Mouse (Mus musculus): ENCODE measurements around the gene Nol12. TPM values are rescaled to one million over a fixed set of nuclear protein-coding genes. Genes with fewer than 3 reads are reported as not detected.

The Nol12 gene
- polyA plus RNA-seq, 1 experiment from 2014 or later = 45.6 TPM

- H3K4me3 ChIP-seq (replicated peaks) = no peak overlapping the region
- no peak for DNase-seq
- ATAC-seq (ENCODE audit: low read depth) = no peak
- H3K4me1 ChIP-seq (replicated peaks) = peaks cover 20% of the 10 kb centered on the region
- H3K9me3 ChIP-seq (replicated peaks) = no peaks in the 10 kb centered on the region
- peaks cover 41% of the 10 kb centered on the region for H3K27me3 ChIP-seq
- H3K27ac ChIP-seq = no peak overlapping the region
- H3K9ac ChIP-seq = no peak overlapping the region
- WGBS (ENCODE audit: insufficient replicate concordance) = 87% methylated on average over 3 of the region's 3 CpGs
- no peaks in the 10 kb centered on the region for H3K36me3 ChIP-seq
- H3K4me2 ChIP-seq = no peak overlapping the region
Observed at GRCm38 (mm10) chr15:78948883-78949282, 14.2 kb downstream of the Nol12 start.

DNA sequence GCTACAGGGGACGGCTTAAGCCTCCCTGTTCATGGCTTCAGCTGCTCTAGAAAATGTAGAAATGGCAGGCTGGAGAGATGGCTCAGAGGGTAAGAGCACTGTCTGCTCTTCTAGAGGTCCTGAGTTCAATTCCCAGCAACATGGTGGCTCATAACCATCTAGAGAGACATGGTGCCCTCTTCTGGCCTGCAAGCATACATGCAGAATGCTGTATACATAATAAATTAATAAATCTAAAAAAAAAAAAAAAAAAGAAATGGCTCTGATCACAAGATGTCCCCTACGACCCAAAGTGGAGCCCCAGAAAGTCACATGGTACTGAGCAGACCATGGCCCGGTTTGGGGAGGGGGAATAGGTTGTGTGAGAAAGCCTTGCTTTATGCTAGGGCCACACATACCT is 20.9 kb downstream of the Nol12 start:
- no peak for DNase-seq
- H3K27ac ChIP-seq = no peak overlapping the region
- H3K4me1 ChIP-seq (replicated peaks) = no peaks in the 10 kb centered on the region
- no peak overlapping the region for H3K4me2 ChIP-seq
- no peak for ATAC-seq (ENCODE audit: low read depth)
- 44% methylated on average over 3 of the region's 3 CpGs for WGBS (ENCODE audit: insufficient replicate concordance)
- no peaks in the 10 kb centered on the region for H3K9me3 ChIP-seq (replicated peaks)
- H3K4me3 ChIP-seq (replicated peaks) = no peak overlapping the region
- 0 out of 2 replicates have a peak, but pooled peaks cover 3% of the 10 kb centered on the region for H3K27me3 ChIP-seq
- H3K9ac ChIP-seq = no peak overlapping the region
- H3K36me3 ChIP-seq = no peaks in the 10 kb centered on the region

DNA sequence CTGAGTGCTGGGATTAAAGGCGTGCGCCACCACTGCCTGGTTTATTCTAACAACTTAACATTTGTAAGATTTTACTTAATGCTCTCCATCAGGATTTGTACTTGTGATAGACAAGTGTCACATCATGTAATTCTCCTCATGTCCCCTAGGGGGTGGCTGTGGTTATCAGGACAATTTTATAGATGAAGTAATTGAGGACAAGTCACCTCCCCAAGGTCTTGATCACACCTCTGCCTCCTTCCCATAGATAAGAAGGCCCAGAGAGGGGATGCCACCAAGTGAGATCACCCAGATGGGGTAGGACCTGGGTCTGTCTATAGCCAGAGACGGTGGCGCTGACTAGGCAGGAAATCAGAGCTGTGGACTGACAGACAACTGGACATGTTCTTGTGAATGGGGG is 21.6 kb downstream of the Nol12 start:
- 58% methylated on average over 4 of the region's 4 CpGs for WGBS (ENCODE audit: insufficient replicate concordance)
- ATAC-seq (ENCODE audit: low read depth) (no peak), DNase-seq (no peak)

GRCm38 (mm10) chr15:78957021-78957420 is 22.3 kb downstream of the Nol12 start:
- H3K4me1 ChIP-seq (replicated peaks) = no peaks in the 10 kb centered on the region
- 49% methylated on average over 15 of the region's 15 CpGs for WGBS (ENCODE audit: insufficient replicate concordance)
- H3K36me3 ChIP-seq = no peaks in the 10 kb centered on the region
- H3K9ac ChIP-seq = no peak overlapping the region
- H3K9me3 ChIP-seq (replicated peaks) = no peaks in the 10 kb centered on the region
- H3K27me3 ChIP-seq = 0 out of 2 replicates have a peak, but pooled peaks cover 3% of the 10 kb centered on the region
- no peak overlapping the region for H3K4me2 ChIP-seq
- no peak overlapping the region for H3K27ac ChIP-seq
- H3K4me3 ChIP-seq (replicated peaks) = no peak overlapping the region
- DNase-seq (no peak), ATAC-seq (ENCODE audit: low read depth) (no peak)

More for the DNA sequence above, 21.6 kb downstream of the Nol12 start:
- Histone ChIP-seq H3K27ac (no peak overlapping the region), H3K9ac (no peak overlapping the region), H3K36me3 (no peaks in the 10 kb centered on the region), H3K4me2 (no peak overlapping the region), H3K4me3 (replicated peaks) (no peak overlapping the region), H3K4me1 (replicated peaks) (no peaks in the 10 kb centered on the region), H3K9me3 (replicated peaks) (no peaks in the 10 kb centered on the region), H3K27me3 (0 out of 2 replicates have a peak, but pooled peaks cover 3% of the 10 kb centered on the region)

GRCm38 (mm10) chr15:78959537-78959936 is 24.8 kb downstream of the Nol12 start:
- Histone ChIP-seq H3K4me1 (replicated peaks) (no peaks in the 10 kb centered on the region), H3K4me2 (no peak overlapping the region), H3K4me3 (replicated peaks) (no peak overlapping the region), H3K9me3 (replicated peaks) (no peaks in the 10 kb centered on the region), H3K9ac (no peak overlapping the region), H3K36me3 (no peaks in the 10 kb centered on the region), H3K27ac (no peak overlapping the region), H3K27me3 (0 out of 2 replicates have a peak, but pooled peaks cover 3% of the 10 kb centered on the region)
- WGBS (ENCODE audit: insufficient replicate concordance) = 76% methylated on average over 11 of the region's 11 CpGs
- ATAC-seq (ENCODE audit: low read depth) (no peak), DNase-seq (no peak)

DNA sequence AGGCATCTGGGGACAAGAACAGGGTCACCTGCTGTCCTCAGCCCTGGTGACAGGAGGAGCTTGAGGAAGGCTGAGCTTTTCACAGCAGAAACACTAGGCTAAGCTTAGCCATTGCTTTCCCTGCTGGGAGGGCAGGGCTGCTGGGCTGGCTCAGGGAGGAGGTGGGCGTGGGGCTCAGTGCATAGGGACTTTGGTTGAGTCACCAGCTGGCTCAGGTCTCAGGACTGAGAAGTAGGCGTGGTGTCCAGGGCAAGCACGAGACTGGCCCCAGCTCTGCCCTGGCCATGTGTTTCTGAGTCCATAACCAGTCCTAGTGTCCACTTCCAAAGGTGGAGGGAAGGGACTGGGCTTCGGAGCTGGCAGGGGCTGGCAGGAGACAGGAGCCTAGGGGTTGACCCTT is 25.4 kb downstream of the Nol12 start:
- no peak for ATAC-seq (ENCODE audit: low read depth)

GRCm38 (mm10) chr15:78962885-78963284 is 28.2 kb downstream of the Nol12 start:
- peak; percentile 20; the same call in 1 of the 2 replicates for ATAC-seq (ENCODE audit: low read depth)

More for the DNA sequence above, 25.4 kb downstream of the Nol12 start:
- H3K36me3 ChIP-seq = no peaks in the 10 kb centered on the region
- WGBS (ENCODE audit: insufficient replicate concordance) = 50% methylated on average over 4 of the region's 4 CpGs
- no peak overlapping the region for H3K4me3 ChIP-seq (replicated peaks)
- no peaks in the 10 kb centered on the region for H3K9me3 ChIP-seq (replicated peaks)
- H3K27ac ChIP-seq = no peak overlapping the region
- no peak overlapping the region for H3K4me2 ChIP-seq
- H3K4me1 ChIP-seq (replicated peaks) = no peaks in the 10 kb centered on the region
- no peak for DNase-seq
- no peak overlapping the region for H3K9ac ChIP-seq
- 0 out of 2 replicates have a peak, but pooled peaks cover 3% of the 10 kb centered on the region for H3K27me3 ChIP-seq

GRCm38 (mm10) chr15:78971626-78972025 is 36.9 kb downstream of the Nol12 start:
- Histone ChIP-seq H3K4me2 (no peak overlapping the region), H3K36me3 (no peaks in the 10 kb centered on the region), H3K4me3 (replicated peaks) (no peak overlapping the region), H3K4me1 (replicated peaks) (no peaks in the 10 kb centered on the region), H3K9ac (no peak overlapping the region), H3K9me3 (replicated peaks) (no peaks in the 10 kb centered on the region), H3K27me3 (peaks cover 15% of the 10 kb centered on the region), H3K27ac (no peak overlapping the region)
- ATAC-seq (ENCODE audit: low read depth) (no peak), DNase-seq (no peak)
- WGBS (ENCODE audit: insufficient replicate concordance) = 55% methylated on average over 6 of the region's 6 CpGs

More at GRCm38 (mm10) chr15:78962885-78963284, 28.2 kb downstream of the Nol12 start:
- no peak overlapping the region for H3K4me2 ChIP-seq
- no peaks in the 10 kb centered on the region for H3K9me3 ChIP-seq (replicated peaks)
- 0 out of 2 replicates have a peak, but pooled peaks cover 2% of the 10 kb centered on the region for H3K27me3 ChIP-seq
- H3K36me3 ChIP-seq = no peaks in the 10 kb centered on the region
- no peaks in the 10 kb centered on the region for H3K4me1 ChIP-seq (replicated peaks)
- no peak overlapping the region for H3K4me3 ChIP-seq (replicated peaks)
- no peak overlapping the region for H3K27ac ChIP-seq
- H3K9ac ChIP-seq = no peak overlapping the region
- DNase-seq = no peak
- WGBS (ENCODE audit: insufficient replicate concordance) = 32% methylated on average over 2 of the region's 2 CpGs

DNA sequence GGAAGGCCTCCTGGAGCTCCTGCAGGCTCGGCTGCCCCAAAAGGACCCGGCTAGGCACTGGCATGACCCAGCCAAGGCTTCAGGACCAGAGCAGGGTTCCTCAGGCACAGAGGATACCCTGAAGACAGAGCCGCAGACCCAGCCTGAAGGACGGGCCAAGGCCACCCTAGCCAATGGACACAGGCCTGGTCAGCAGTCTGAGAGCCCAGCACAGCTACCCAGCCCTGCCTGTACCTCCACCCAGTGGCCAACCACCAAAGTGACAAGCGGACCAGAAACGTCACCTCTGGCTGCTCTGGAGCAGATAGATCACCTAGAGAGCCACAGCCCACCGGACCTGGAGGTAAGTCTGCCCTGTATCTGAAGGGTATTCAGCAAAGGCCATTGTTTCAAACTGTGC is 39.2 kb downstream of the Nol12 start:
- 59% methylated on average over 7 of the region's 7 CpGs for WGBS (ENCODE audit: insufficient replicate concordance)
- DNase-seq (no peak), ATAC-seq (ENCODE audit: low read depth) (0 out of 2 replicates have a peak, but pooled peaks have one; percentile 21)
- Histone ChIP-seq H3K4me3 (replicated peaks) (no peak overlapping the region), H3K9ac (no peak overlapping the region), H3K4me1 (replicated peaks) (peaks cover 10% of the 10 kb centered on the region), H3K4me2 (no peak overlapping the region), H3K9me3 (replicated peaks) (no peaks in the 10 kb centered on the region), H3K36me3 (no peaks in the 10 kb centered on the region), H3K27ac (no peak overlapping the region), H3K27me3 (peaks cover 7% of the 10 kb centered on the region; the same call in 1 of the 2 replicates)

GRCm38 (mm10) chr15:78977676-78978159 is 43.0 kb downstream of the Nol12 start:
- Histone ChIP-seq H3K27ac (no peak overlapping the region), H3K9me3 (replicated peaks) (no peaks in the 10 kb centered on the region), H3K27me3 (peaks cover 7% of the 10 kb centered on the region; the same call in 1 of the 2 replicates), H3K36me3 (no peaks in the 10 kb centered on the region), H3K4me1 (replicated peaks) (peaks cover 27% of the 10 kb centered on the region), H3K9ac (no peak overlapping the region), H3K4me3 (replicated peaks) (no peak overlapping the region), H3K4me2 (no peak overlapping the region)
- WGBS (ENCODE audit: insufficient replicate concordance) = 75% methylated on average over 8 of the region's 8 CpGs
- no peak for DNase-seq
- ATAC-seq (ENCODE audit: low read depth) = no peak

GRCm38 (mm10) chr15:78978875-78979274 is 44.1 kb downstream of the Nol12 start:
- H3K9me3 ChIP-seq (replicated peaks) = no peaks in the 10 kb centered on the region

GRCm38 (mm10) chr15:78980084-78980483 is 45.4 kb downstream of the Nol12 start:
- 0 out of 2 replicates have a peak, but pooled peaks cover 3% of the 10 kb centered on the region for H3K27me3 ChIP-seq
- 74% methylated on average over 4 of the region's 4 CpGs for WGBS (ENCODE audit: insufficient replicate concordance)
- no peaks in the 10 kb centered on the region for H3K9me3 ChIP-seq (replicated peaks)
- no peaks in the 10 kb centered on the region for H3K36me3 ChIP-seq
- no peak overlapping the region for H3K9ac ChIP-seq
- DNase-seq = no peak
- H3K4me2 ChIP-seq = no peak overlapping the region
- H3K4me1 ChIP-seq (replicated peaks) = peaks cover 44% of the 10 kb centered on the region
- no peak overlapping the region for H3K27ac ChIP-seq
- no peak overlapping the region for H3K4me3 ChIP-seq (replicated peaks)
- ATAC-seq (ENCODE audit: low read depth) = no peak

More at GRCm38 (mm10) chr15:78978875-78979274, 44.1 kb downstream of the Nol12 start:
- H3K4me2 ChIP-seq = no peak overlapping the region
- H3K27me3 ChIP-seq = 0 out of 2 replicates have a peak, but pooled peaks cover 3% of the 10 kb centered on the region
- ATAC-seq (ENCODE audit: low read depth) (no peak), DNase-seq (peak; percentile 22)
- 20% methylated on average over 4 of the region's 4 CpGs for WGBS (ENCODE audit: insufficient replicate concordance)
- H3K27ac ChIP-seq = peak overlapping the region; percentile 59
- 0 out of 2 replicates have a peak overlapping the region, but pooled peaks have one; percentile 2 for H3K9ac ChIP-seq
- no peaks in the 10 kb centered on the region for H3K36me3 ChIP-seq
- peaks cover 32% of the 10 kb centered on the region for H3K4me1 ChIP-seq (replicated peaks)
- no peak overlapping the region for H3K4me3 ChIP-seq (replicated peaks)
